Mouse (Mus musculus): ENCODE results near the gene Cog1.

DNA sequence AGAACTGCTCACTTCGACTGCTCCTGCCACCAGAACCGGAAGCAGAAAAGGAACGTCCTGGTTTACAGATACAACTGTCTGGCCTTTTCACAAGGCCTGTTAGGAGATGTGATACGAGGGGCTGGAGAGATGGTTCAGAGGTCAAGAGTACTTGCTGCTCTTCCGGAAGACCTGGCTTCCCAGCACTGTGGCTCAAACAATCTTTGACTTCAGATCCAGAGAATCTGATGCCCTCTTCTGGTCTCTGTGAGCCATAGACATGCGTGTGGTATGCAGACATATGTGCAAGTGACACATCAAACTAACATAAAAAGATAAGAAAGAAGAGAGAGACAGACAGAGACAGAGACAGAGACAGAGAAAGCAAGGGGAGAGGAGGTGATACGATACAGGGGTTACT is 16.7 kb upstream of the Cog1 start:
- TF ChIP-seq TAL1 (IDR thresholded peaks at IDR 0.05; ENCODE audit: low read length) = no peak
- no peak for TF ChIP-seq GATA1 (IDR thresholded peaks at IDR 0.05; ENCODE audit: low read length)
